Mouse (Mus musculus): ENCODE data around the gene Man2b1.

DNA sequence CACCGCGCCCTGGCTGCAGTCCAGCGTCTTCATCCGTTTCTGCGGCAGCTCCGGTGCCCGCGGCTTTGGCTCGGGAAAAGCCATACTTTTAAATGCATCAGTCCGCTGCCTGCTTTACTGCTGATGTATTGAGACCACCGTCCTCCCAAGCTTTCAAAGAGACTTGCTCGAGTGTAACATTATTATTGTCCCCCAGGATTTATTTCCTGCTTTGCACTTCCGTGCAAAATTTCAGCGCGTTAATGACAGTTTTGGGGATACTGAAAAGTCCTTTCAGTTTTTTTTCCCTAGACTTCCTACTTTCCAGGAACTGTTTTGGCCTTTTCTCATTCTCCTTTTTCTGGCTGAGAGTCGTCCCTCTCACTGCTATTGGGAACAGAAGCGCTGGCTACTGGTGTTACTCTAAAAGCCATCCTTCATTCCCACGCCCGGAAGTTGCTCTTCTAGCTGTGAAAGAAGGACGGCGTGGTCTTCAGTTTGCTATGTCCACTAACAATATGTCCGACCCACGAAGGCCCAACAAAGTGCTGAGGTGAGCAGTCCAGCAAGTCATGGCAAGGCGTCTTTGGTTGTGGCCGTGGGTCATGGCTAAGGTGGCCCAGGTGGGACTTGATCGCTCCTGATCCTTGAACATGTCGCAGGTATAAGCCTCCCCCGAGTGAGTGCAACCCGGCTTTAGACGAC, 2.4 kb upstream of the Man2b1 start, which contains the start of gene Wdr83os:
- no peak for TF ChIP-seq CTCF (conservative IDR thresholded peaks at IDR 0.05; ENCODE audit: insufficient read depth, insufficient read length, low read depth, low read length)
- no peak for TF ChIP-seq POLR2A (IDR thresholded peaks at IDR 0.05; ENCODE audit: low read depth, low read length)
